Mouse (Mus musculus): ENCODE data around the gene Zfp971. TPM values are rescaled to one million over a fixed set of nuclear protein-coding genes. Genes with fewer than 3 reads are reported as not detected.
"Not testable (repeated sequence)": the region's sequence is repeated elsewhere in the genome, so short reads cannot be mapped to it uniquely, and the experiment has no call there.

Zfp971 gene
- total RNA-seq (2012; rRNA removed) = 8.2 and 9.6 TPM in 2 replicates
- total RNA-seq (2014; rRNA removed) = 13.5 and 17.7 TPM in 2 replicates
- 4.3 and 5.9 TPM in 2 replicates for polyA plus RNA-seq (2012; ENCODE audit: insufficient read length, low read depth)

- H3K27ac ChIP-seq (ENCODE audit: insufficient read depth, low read depth); H3K36me3 ChIP-seq (replicated peaks in 1 of 2; ENCODE audit: control insufficient read depth in 1 of 2, insufficient read depth in 1 of 2, low read length in 1 of 2); H3K27me3 ChIP-seq (replicated peaks); dilution Hi-C loops (cut with MboI; ENCODE audit: extremely low pct_ligation_motif_present, extremely low pct_unique_long_range_greater_than_20kb, low sequenced_read_pairs); H3K9me3 ChIP-seq (replicated peaks; ENCODE audit: low read length); H3K79me2 ChIP-seq (replicated peaks; ENCODE audit: control insufficient read depth, extremely low read depth, insufficient read depth, poor library complexity, severe bottlenecking); in situ Hi-C loops (cut with MboI; ENCODE audit: low pct_ligation_motif_present, low pct_unique_long_range_greater_than_20kb, low sequenced_read_pairs); H3K4me1 ChIP-seq (ENCODE audit: control insufficient read depth in 1 of 2, insufficient read depth in 2 of 2): not testable (repeated sequence)
- Histone ChIP-seq H3K9ac (ENCODE audit: insufficient read depth, low read depth) (peak within 1 kb of the TSS; percentile 50), H3K4me2 (ENCODE audit: insufficient read depth, low read depth, poor library complexity, severe bottlenecking) (peak within 1 kb of the TSS; percentile 84; the same call in 1 of the 2 replicates), H3K4me3 (replicated peaks in 1 of 3; ENCODE audit: low read depth in 2 of 3, low read length in 2 of 3, poor library complexity in 1 of 3) (peak within 1 kb of the TSS; percentile 61 to 69 (median 64))
- peak; percentile 65 for TF ChIP-seq HCFC1 (IDR thresholded peaks at IDR 0.05; ENCODE audit: low read depth, low read length)
- peak; percentile 43; the same call in 1 of the 2 replicates for TF ChIP-seq POLR2A (IDR thresholded peaks at IDR 0.05; ENCODE audit: low read depth, low read length)
- TF ChIP-seq CHD2 (IDR thresholded peaks at IDR 0.05; ENCODE audit: low read length) = peak; percentile 74
- TF ChIP-seq TCF12 (IDR thresholded peaks at IDR 0.05; ENCODE audit: low read depth, low read length) = peak; percentile 8; the same call in 1 of the 2 replicates
- peak; percentile 12 for DNase-seq (ENCODE audit: extremely low read depth)
Observed at GRCm38 (mm10) chr2:178023011-178023611, at the start of gene Zfp971. Gene Zfp971 (plus strand): TSS chr2:178023284.

- dilution Hi-C loops (cut with MboI; ENCODE audit: extremely low pct_ligation_motif_present, extremely low pct_unique_long_range_greater_than_20kb, low sequenced_read_pairs); H3K27me3 ChIP-seq (replicated peaks); DNase-seq (ENCODE audit: extremely low read depth); H3K4me2 ChIP-seq (ENCODE audit: insufficient read depth, low read depth, poor library complexity, severe bottlenecking); H3K9me3 ChIP-seq (replicated peaks; ENCODE audit: low read length); H3K9ac ChIP-seq (ENCODE audit: insufficient read depth, low read depth); H3K36me3 ChIP-seq (replicated peaks in 1 of 2; ENCODE audit: control insufficient read depth in 1 of 2, insufficient read depth in 1 of 2, low read length in 1 of 2); H3K4me1 ChIP-seq (ENCODE audit: control insufficient read depth in 1 of 2, insufficient read depth in 2 of 2); H3K4me3 ChIP-seq (replicated peaks in 1 of 3; ENCODE audit: low read depth in 2 of 3, low read length in 2 of 3, poor library complexity in 1 of 3); in situ Hi-C loops (cut with MboI; ENCODE audit: low pct_ligation_motif_present, low pct_unique_long_range_greater_than_20kb, low sequenced_read_pairs); H3K27ac ChIP-seq (ENCODE audit: insufficient read depth, low read depth); H3K79me2 ChIP-seq (replicated peaks; ENCODE audit: control insufficient read depth, extremely low read depth, insufficient read depth, poor library complexity, severe bottlenecking): not testable (repeated sequence)
Observed at GRCm38 (mm10) chr2:177974814-177975213, 48.3 kb upstream of the Zfp971 start.

GRCm38 (mm10) chr2:178019486-178019885 lies 3.6 kb upstream of the Zfp971 start:
- H3K9ac ChIP-seq (ENCODE audit: insufficient read depth, low read depth); H3K27ac ChIP-seq (ENCODE audit: insufficient read depth, low read depth); H3K4me2 ChIP-seq (ENCODE audit: insufficient read depth, low read depth, poor library complexity, severe bottlenecking); H3K36me3 ChIP-seq (replicated peaks in 1 of 2; ENCODE audit: control insufficient read depth in 1 of 2, insufficient read depth in 1 of 2, low read length in 1 of 2); H3K27me3 ChIP-seq (replicated peaks); H3K4me3 ChIP-seq (replicated peaks in 1 of 3; ENCODE audit: low read depth in 2 of 3, low read length in 2 of 3, poor library complexity in 1 of 3); H3K4me1 ChIP-seq (ENCODE audit: control insufficient read depth in 1 of 2, insufficient read depth in 2 of 2); in situ Hi-C loops (cut with MboI; ENCODE audit: low pct_ligation_motif_present, low pct_unique_long_range_greater_than_20kb, low sequenced_read_pairs); H3K9me3 ChIP-seq (replicated peaks; ENCODE audit: low read length); dilution Hi-C loops (cut with MboI; ENCODE audit: extremely low pct_ligation_motif_present, extremely low pct_unique_long_range_greater_than_20kb, low sequenced_read_pairs); H3K79me2 ChIP-seq (replicated peaks; ENCODE audit: control insufficient read depth, extremely low read depth, insufficient read depth, poor library complexity, severe bottlenecking); DNase-seq (ENCODE audit: extremely low read depth): not testable (repeated sequence)

- H3K36me3 ChIP-seq (replicated peaks in 1 of 2; ENCODE audit: control insufficient read depth in 1 of 2, insufficient read depth in 1 of 2, low read length in 1 of 2); H3K27me3 ChIP-seq (replicated peaks); H3K4me3 ChIP-seq (replicated peaks in 1 of 3; ENCODE audit: low read depth in 2 of 3, low read length in 2 of 3, poor library complexity in 1 of 3); H3K9me3 ChIP-seq (replicated peaks; ENCODE audit: low read length); H3K9ac ChIP-seq (ENCODE audit: insufficient read depth, low read depth); H3K4me1 ChIP-seq (ENCODE audit: control insufficient read depth in 1 of 2, insufficient read depth in 2 of 2); H3K27ac ChIP-seq (ENCODE audit: insufficient read depth, low read depth); in situ Hi-C loops (cut with MboI; ENCODE audit: low pct_ligation_motif_present, low pct_unique_long_range_greater_than_20kb, low sequenced_read_pairs); dilution Hi-C loops (cut with MboI; ENCODE audit: extremely low pct_ligation_motif_present, extremely low pct_unique_long_range_greater_than_20kb, low sequenced_read_pairs); H3K79me2 ChIP-seq (replicated peaks; ENCODE audit: control insufficient read depth, extremely low read depth, insufficient read depth, poor library complexity, severe bottlenecking): not testable (repeated sequence)
- peak; percentile 65 for DNase-seq (ENCODE audit: extremely low read depth)
- TF ChIP-seq EP300 (IDR thresholded peaks at IDR 0.05; ENCODE audit: low read length) = 0 out of 2 replicates have a peak, but pooled peaks have one; percentile 24
- H3K4me2 ChIP-seq (ENCODE audit: insufficient read depth, low read depth, poor library complexity, severe bottlenecking) = peak overlapping the region; percentile 50; the same call in 1 of the 2 replicates
Observed at GRCm38 (mm10) chr2:178020773-178021172, 2.3 kb upstream of the Zfp971 start.

GRCm38 (mm10) chr2:178023861-178024260 lies 777 bp downstream of the Zfp971 start:
- H3K9me3 ChIP-seq (replicated peaks; ENCODE audit: low read length); H3K4me1 ChIP-seq (ENCODE audit: control insufficient read depth in 1 of 2, insufficient read depth in 2 of 2); H3K27me3 ChIP-seq (replicated peaks); DNase-seq (ENCODE audit: extremely low read depth); H3K27ac ChIP-seq (ENCODE audit: insufficient read depth, low read depth); H3K36me3 ChIP-seq (replicated peaks in 1 of 2; ENCODE audit: control insufficient read depth in 1 of 2, insufficient read depth in 1 of 2, low read length in 1 of 2); dilution Hi-C loops (cut with MboI; ENCODE audit: extremely low pct_ligation_motif_present, extremely low pct_unique_long_range_greater_than_20kb, low sequenced_read_pairs); H3K79me2 ChIP-seq (replicated peaks; ENCODE audit: control insufficient read depth, extremely low read depth, insufficient read depth, poor library complexity, severe bottlenecking); in situ Hi-C loops (cut with MboI; ENCODE audit: low pct_ligation_motif_present, low pct_unique_long_range_greater_than_20kb, low sequenced_read_pairs): not testable (repeated sequence)
- H3K4me2 ChIP-seq (ENCODE audit: insufficient read depth, low read depth, poor library complexity, severe bottlenecking) = peak overlapping the region; percentile 84; the same call in 1 of the 2 replicates
- peak overlapping the region; percentile 50; the same call in 1 of the 2 replicates for H3K9ac ChIP-seq (ENCODE audit: insufficient read depth, low read depth)
- H3K4me3 ChIP-seq (replicated peaks in 1 of 3; ENCODE audit: low read depth in 2 of 3, low read length in 2 of 3, poor library complexity in 1 of 3) = peak overlapping the region; percentile 61 to 69 (median 64)

- H3K9ac ChIP-seq (ENCODE audit: insufficient read depth, low read depth); H3K9me3 ChIP-seq (replicated peaks; ENCODE audit: low read length); in situ Hi-C loops (cut with MboI; ENCODE audit: low pct_ligation_motif_present, low pct_unique_long_range_greater_than_20kb, low sequenced_read_pairs); H3K27ac ChIP-seq (ENCODE audit: insufficient read depth, low read depth); H3K79me2 ChIP-seq (replicated peaks; ENCODE audit: control insufficient read depth, extremely low read depth, insufficient read depth, poor library complexity, severe bottlenecking); dilution Hi-C loops (cut with MboI; ENCODE audit: extremely low pct_ligation_motif_present, extremely low pct_unique_long_range_greater_than_20kb, low sequenced_read_pairs); H3K27me3 ChIP-seq (replicated peaks); DNase-seq (ENCODE audit: extremely low read depth); H3K4me1 ChIP-seq (ENCODE audit: control insufficient read depth in 1 of 2, insufficient read depth in 2 of 2); H3K4me3 ChIP-seq (replicated peaks in 1 of 3; ENCODE audit: low read depth in 2 of 3, low read length in 2 of 3, poor library complexity in 1 of 3); H3K36me3 ChIP-seq (replicated peaks in 1 of 2; ENCODE audit: control insufficient read depth in 1 of 2, insufficient read depth in 1 of 2, low read length in 1 of 2); H3K4me2 ChIP-seq (ENCODE audit: insufficient read depth, low read depth, poor library complexity, severe bottlenecking): not testable (repeated sequence)
Observed at GRCm38 (mm10) chr2:178027601-178028000, 4.5 kb downstream of the Zfp971 start.

Data from CH12.LX (cell line).